In genomic region chr2:18688708-18689063, GRCm38 (mm10) we compare ENCODE assay signal across 9 mouse cellular contexts. TPM values are rescaled to one million over a fixed set of nuclear protein-coding genes. Genes with fewer than 3 reads are reported as not detected.
DNase-seq lines count a peak whose midpoint lies in the region; ATAC-seq and TF ChIP-seq lines count a peak whose summit lies in the region.
"Had no signal": no experiment of that assay in that cellular context is flagged by ENCODE, and none has a peak within 500 bp of the region (broad histone marks: within the 10 kb centered on the region; RNA-seq: fewer than 3 reads in every experiment).

No protein-coding gene starts in this region.

- peaks cover 2% of the 10 kb centered on the region for H3K4me1 ChIP-seq in bone marrow, adult 2 months (ENCODE audit: control insufficient read depth, insufficient read depth, low read length)
- peaks cover 0 to 6% of the 10 kb centered on the region in 2 experiments; a peak in 1 of 4 replicates for H3K4me1 ChIP-seq in liver, embryonic 14.5 days (replicated peaks; ENCODE audit: control insufficient read depth in 2 of 2, insufficient read depth in 2 of 2, low read length in 1 of 2)

- peak overlapping the region; percentile 57 for H3K4me3 ChIP-seq in layer of hippocampus, adult 2 months
- peak overlapping the region; percentile 26 for H3K4me3 ChIP-seq in bone marrow, adult 2 months (replicated peaks; ENCODE audit: control insufficient read depth, low read depth, low read length)
- H3K4me3 ChIP-seq in liver, embryonic 14.5 days (ENCODE audit: insufficient read depth in 1 of 2, low read depth in 2 of 2, low read length in 2 of 2) = peak overlapping the region in 1 of 2 experiments; percentile 35; a peak in 2 of 4 replicates

- 2% methylated on average over 45 of the region's 45 CpGs for WGBS in bone marrow, adult 2 months
- under 1% methylated on average over 38 of the region's 45 CpGs for WGBS in liver, embryonic 14.5 days (ENCODE audit: insufficient replicate concordance)

- no peaks in the 10 kb centered on the region for H3K36me3 ChIP-seq in liver, embryonic 14.5 days (replicated peaks; ENCODE audit: control insufficient read depth, insufficient read depth, low read depth)

- no peak overlapping the region for H3K27ac ChIP-seq in layer of hippocampus, adult 2 months
- no peak overlapping the region for H3K27ac ChIP-seq in bone marrow, adult 2 months (ENCODE audit: control insufficient read depth, insufficient read depth, low read depth, low read length, poor library complexity)
- H3K27ac ChIP-seq in liver, embryonic 14.5 days = no peak overlapping the region

- H3K27me3 ChIP-seq in liver, embryonic 14.5 days (ENCODE audit: control insufficient read depth, insufficient read depth, low read length) = peaks cover 73% of the 10 kb centered on the region
- H3K27me3 ChIP-seq: Patski had no signal

- no peak for TF ChIP-seq CTCF in layer of hippocampus, adult 2 months (conservative IDR thresholded peaks at IDR 0.05)
- TF ChIP-seq CTCF in bone marrow, adult 2 months (IDR thresholded peaks at IDR 0.05; ENCODE audit: control insufficient read depth, insufficient read depth, low read length) = no peak
- no peak for TF ChIP-seq CTCF in liver, embryonic 14.5 days (IDR thresholded peaks at IDR 0.05; ENCODE audit: low read depth)

- DNase-seq in layer of hippocampus, adult 2 months (ENCODE audit: low spot score in 2 of 2) = peak in 1 of 2 experiments; percentile 51
- no peak for DNase-seq in layer of hippocampus, postnatal 14 days (ENCODE audit: low spot score in 2 of 2)
- DNase-seq in gastrocnemius, adult 18-20 months (ENCODE audit: low spot score) = peak; percentile 43
- DNase-seq in liver, embryonic 14.5 days (ENCODE audit: low read depth in 3 of 3, low spot score in 3 of 3) = no peak
- peak; percentile 55 to 77 for DNase-seq in natural killer cell, adult 2 months (ENCODE audit: low spot score in 2 of 2)
- DNase-seq in thymus, postnatal 4 days = peak; percentile 84

- peak; percentile 33; the same call in 1 of the 2 replicates for TF ChIP-seq POLR2A in bone marrow, adult 2 months (IDR thresholded peaks at IDR 0.05; ENCODE audit: borderline replicate concordance, control insufficient read depth, low read depth, low read length)

- H3K9ac ChIP-seq in liver, embryonic 14.5 days (replicated peaks) = no peak overlapping the region

- ATAC-seq in inflammation-experienced regulatory T-cells, adult 6 months = peak; percentile 20
- no peak for ATAC-seq in liver, embryonic 14.5 days (ENCODE audit: insufficient read depth)
- ATAC-seq: Patski had no signal

- H3K9me3 ChIP-seq in liver, embryonic 14.5 days (ENCODE audit: control insufficient read depth, low read length) = no peaks in the 10 kb centered on the region

- peak overlapping the region; percentile 42 for H3K4me2 ChIP-seq in liver, embryonic 14.5 days (ENCODE audit: low read depth)

- no peak for TF ChIP-seq EP300 in liver, embryonic 14.5 days (IDR thresholded peaks at IDR 0.05; ENCODE audit: low read depth)

RNA-seq across cellular contexts. Expression of gene Spag6, which starts 5.1 kb away (rescaled TPM):
- total RNA-seq in layer of hippocampus, adult 2 months (2021) = 1 to 10 TPM; 3.8 to 7.2 TPM
- total RNA-seq in layer of hippocampus, postnatal 14 days (2021) = 1 to 10 TPM; 1.8 to 1.9 TPM
- polyA plus RNA-seq in bone marrow, adult 2 months (2011; ENCODE audit: insufficient read depth, insufficient read length, low replicate concordance, missing spikeins) = not detected in 2 replicates
- total RNA-seq in gastrocnemius, adult 18-20 months (2021) = 1 to 10 TPM; 1.0 to 1.4 TPM
- not detected for polyA plus RNA-seq in inflammation-experienced regulatory T-cells, adult 6 months (2017; shearing (Covaris generic))
- polyA plus RNA-seq in liver, embryonic 14.5 days (2012; rRNA removed) = 0.13 TPM in 1 of 2 replicates, not detected in the other
- polyA plus RNA-seq in liver, embryonic 14.5 days (2014; fragmentation: Nextera tagmentation; extraction: Ambion mirVana) = not detected in 2 replicates

RNA-seq across cellular contexts. Expression of gene Bmi1, which starts 11.9 kb away (rescaled TPM):
- total RNA-seq in layer of hippocampus, adult 2 months (2021) = 10 to 100 TPM; 54.5 to 55.7 TPM
- total RNA-seq in layer of hippocampus, postnatal 14 days (2021) = 10 to 100 TPM; 40.8 to 51.9 TPM
- polyA plus RNA-seq in bone marrow, adult 2 months (2011; ENCODE audit: insufficient read depth, insufficient read length, low replicate concordance, missing spikeins) = 7.2 and 9.8 TPM in 2 replicates
- total RNA-seq in gastrocnemius, adult 18-20 months (2021) = 10 to 100 TPM; 67.2 to 67.6 TPM
- 10 to 100 TPM; 10.3 to 18.0 (median 13.0) TPM for polyA plus RNA-seq in inflammation-experienced regulatory T-cells, adult 6 months (2017; shearing (Covaris generic))
- 3.8 and 5.8 TPM in 2 replicates for polyA plus RNA-seq in liver, embryonic 14.5 days (2012; rRNA removed)
- 5.5 and 5.8 TPM in 2 replicates for polyA plus RNA-seq in liver, embryonic 14.5 days (2014; fragmentation: Nextera tagmentation; extraction: Ambion mirVana)

RNA-seq across cellular contexts. Expression of gene Commd3, which starts 16.5 kb away (rescaled TPM):
- total RNA-seq in layer of hippocampus, adult 2 months (2021) = 100 to 1,000 TPM; 106 TPM
- total RNA-seq in layer of hippocampus, postnatal 14 days (2021) = 100 to 1,000 TPM; 116 to 117 TPM
- polyA plus RNA-seq in bone marrow, adult 2 months (2011; ENCODE audit: insufficient read depth, insufficient read length, low replicate concordance, missing spikeins) = 54.6 and 87.4 TPM in 2 replicates
- total RNA-seq in gastrocnemius, adult 18-20 months (2021) = 10 to 100 TPM; 89.8 to 95.3 TPM
- polyA plus RNA-seq in inflammation-experienced regulatory T-cells, adult 6 months (2017; shearing (Covaris generic)) = 100 to 1,000 TPM; 214 to 252 (median 247) TPM
- polyA plus RNA-seq in liver, embryonic 14.5 days (2012; rRNA removed) = 27.0 and 36.2 TPM in 2 replicates
- polyA plus RNA-seq in liver, embryonic 14.5 days (2014; fragmentation: Nextera tagmentation; extraction: Ambion mirVana) = 101 TPM in 2 replicates

Comparison
In these comparisons a context has a peak if more than half of its experiments do, and no peak if none do; other contexts are left out.
1. DNase-seq: peak in gastrocnemius, adult 18-20 months (single experiment), natural killer cell, adult 2 months (2 of 2) and thymus, postnatal 4 days (single experiment); none in layer of hippocampus, postnatal 14 days (0 of 2) and liver, embryonic 14.5 days (0 of 3).